Mouse (Mus musculus): ENCODE measurements around the gene Tpra1. TPM values are rescaled to one million over a fixed set of nuclear protein-coding genes. Genes with fewer than 3 reads are reported as not detected.

Tpra1 gene
- 154 and 163 TPM in 2 replicates for polyA plus RNA-seq (2012; rRNA removed)

DNA sequence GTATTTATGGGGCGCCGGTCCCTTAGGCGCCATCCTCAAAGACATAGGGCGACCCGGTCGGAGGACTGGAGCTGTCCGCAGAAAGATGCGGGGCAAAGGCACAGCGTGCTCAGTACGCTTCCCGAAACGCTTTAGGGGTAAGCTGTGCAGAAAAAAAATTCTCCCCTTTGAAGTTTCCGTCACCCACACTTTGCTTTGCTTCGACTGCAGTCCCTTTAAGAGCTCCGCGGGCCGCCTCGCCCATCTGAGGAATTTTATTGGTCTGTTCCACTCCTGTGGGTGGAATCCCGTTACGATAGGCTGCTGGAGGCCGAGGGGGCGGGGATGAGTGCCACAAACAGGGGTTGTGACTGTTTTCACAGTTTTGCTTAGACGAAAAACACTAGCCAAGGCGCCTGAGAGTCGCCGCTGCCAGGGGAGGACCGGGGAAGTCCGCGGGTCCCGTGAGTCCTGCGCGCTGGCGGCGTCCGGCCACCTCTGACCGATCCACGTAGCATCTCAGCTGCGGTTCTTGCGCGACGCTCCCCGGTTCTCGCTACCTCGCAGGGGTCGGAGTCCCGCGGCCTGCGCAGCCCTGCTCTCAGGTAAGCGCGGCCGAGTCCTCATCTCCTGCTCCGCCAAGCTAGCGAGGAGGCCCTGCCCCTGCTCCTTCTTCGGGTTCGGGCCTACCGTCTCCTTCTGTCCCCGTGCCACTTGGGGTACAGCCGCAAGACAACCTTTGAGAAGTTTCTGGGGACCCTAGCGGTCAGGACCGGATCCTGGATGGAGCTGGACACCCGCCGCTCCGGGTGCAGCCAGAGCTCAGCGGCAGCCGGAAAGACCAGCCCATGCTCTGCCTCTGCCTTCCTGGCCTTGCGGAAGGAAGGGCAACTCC, at the start of gene Tpra1:
Gene Tpra1 (plus strand): TSS at position 305 of the 874 bp plus-strand sequence.
- WGBS: under 1% methylated on average over 66 of the region's 66 CpGs
- TF ChIP-seq CTCF (IDR thresholded peaks at IDR 0.05; ENCODE audit: extremely low read depth, insufficient read depth, insufficient read length, insufficient replicate concordance) (no peak), POLR2A (IDR thresholded peaks at IDR 0.05; ENCODE audit: low read depth, low read length) (no peak; the same call in 1 of the 2 replicates)
- Histone ChIP-seq H3K4me1 (ENCODE audit: control insufficient read depth, insufficient read depth, insufficient read length) (peaks cover 25% of the 10 kb centered on the region), H3K4me3 (ENCODE audit: extremely low read depth, insufficient read depth, insufficient read length) (peak within 1 kb of the TSS; percentile 97), H3K27ac (ENCODE audit: insufficient read depth, low read length) (peak within 1 kb of the TSS; percentile 93), H3K27me3 (ENCODE audit: control insufficient read depth, insufficient read depth, low read length) (no peaks in the 10 kb centered on the region), H3K36me3 (ENCODE audit: control insufficient read depth, insufficient read depth, low read length) (no peaks in the 10 kb centered on the region)
- peak; percentile 91 to 92 for DNase-seq (ENCODE audit: low read depth in 1 of 2, low spot score in 2 of 2)

DNA sequence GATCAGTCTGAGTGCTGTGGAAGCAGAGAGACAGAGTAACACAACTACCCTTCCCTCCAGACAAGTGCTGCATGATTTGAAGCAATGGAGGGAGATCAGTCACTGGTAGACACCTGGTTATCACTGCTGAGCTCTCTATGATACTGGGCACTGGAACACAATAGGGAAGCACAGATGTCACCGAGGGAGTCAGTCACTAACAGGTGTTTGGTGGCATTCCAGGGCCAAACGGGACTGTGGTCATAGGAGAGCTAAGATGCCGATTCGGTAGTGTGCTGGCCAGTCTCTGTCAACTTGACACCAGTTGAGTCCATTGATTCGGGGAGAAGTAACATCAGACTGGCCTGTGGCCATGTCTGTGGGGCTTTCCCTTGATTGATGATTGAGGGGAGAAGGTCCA, 47.5 kb upstream of the Tpra1 start:
- WGBS: 82% methylated on average over 5 of the region's 5 CpGs
- Histone ChIP-seq H3K27me3 (ENCODE audit: control insufficient read depth, insufficient read depth, low read length) (no peaks in the 10 kb centered on the region), H3K4me1 (ENCODE audit: control insufficient read depth, insufficient read depth, insufficient read length) (no peaks in the 10 kb centered on the region), H3K27ac (ENCODE audit: insufficient read depth, low read length) (no peak overlapping the region), H3K36me3 (ENCODE audit: control insufficient read depth, insufficient read depth, low read length) (no peaks in the 10 kb centered on the region), H3K4me3 (ENCODE audit: extremely low read depth, insufficient read depth, insufficient read length) (no peak overlapping the region)
- TF ChIP-seq CTCF (IDR thresholded peaks at IDR 0.05; ENCODE audit: extremely low read depth, insufficient read depth, insufficient read length, insufficient replicate concordance): no peak
- no peak for TF ChIP-seq POLR2A (IDR thresholded peaks at IDR 0.05; ENCODE audit: low read depth, low read length)
- DNase-seq (ENCODE audit: low read depth in 1 of 2, low spot score in 2 of 2): no peak

DNA sequence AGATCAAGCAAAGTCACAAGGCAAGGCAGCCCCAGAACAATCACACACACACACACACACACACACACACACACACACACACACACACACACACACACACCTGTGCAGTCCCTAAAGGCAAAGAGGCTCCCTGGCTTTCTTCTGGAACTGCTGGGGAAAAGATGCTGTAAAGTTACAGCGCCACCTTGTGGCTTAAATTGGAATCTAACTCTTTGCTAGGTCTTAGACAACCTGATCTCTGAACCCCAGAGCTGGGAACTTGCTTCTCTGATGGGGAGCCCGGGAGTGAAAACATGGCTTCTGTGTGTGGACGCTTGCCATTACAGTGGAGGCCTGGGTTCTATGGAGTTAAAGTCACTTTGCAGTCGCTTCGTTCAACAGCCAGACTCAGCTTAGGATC, 46.4 kb upstream of the Tpra1 start:
- 22% methylated on average over 5 of the region's 5 CpGs for WGBS
- H3K36me3 ChIP-seq (ENCODE audit: control insufficient read depth, insufficient read depth, low read length): no peaks in the 10 kb centered on the region

DNA sequence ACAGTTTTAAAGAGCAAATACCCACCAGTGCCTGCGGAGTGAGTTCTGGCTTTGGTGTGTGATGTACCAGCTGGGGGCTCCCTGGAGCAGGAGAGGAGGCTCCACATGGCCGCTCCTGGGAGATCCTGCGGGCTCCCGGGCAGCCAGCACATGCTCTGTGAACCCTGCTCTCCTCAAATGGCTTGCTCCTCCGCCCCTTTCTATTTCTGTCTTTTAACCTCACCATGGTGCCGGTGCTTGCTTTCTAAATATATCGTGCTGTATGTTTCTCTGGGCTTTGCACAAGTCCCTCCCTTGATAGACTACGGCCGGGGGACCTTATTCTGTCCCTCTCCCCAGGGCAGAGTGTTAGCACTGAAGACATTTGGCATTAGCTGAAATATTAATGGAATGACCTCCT, 44.8 kb upstream of the Tpra1 start:
- no peak for DNase-seq (ENCODE audit: low read depth in 1 of 2, low spot score in 2 of 2)
- Histone ChIP-seq H3K36me3 (ENCODE audit: control insufficient read depth, insufficient read depth, low read length) (no peaks in the 10 kb centered on the region), H3K4me3 (ENCODE audit: extremely low read depth, insufficient read depth, insufficient read length) (no peak overlapping the region), H3K27ac (ENCODE audit: insufficient read depth, low read length) (no peak overlapping the region), H3K27me3 (ENCODE audit: control insufficient read depth, insufficient read depth, low read length) (no peaks in the 10 kb centered on the region), H3K4me1 (ENCODE audit: control insufficient read depth, insufficient read depth, insufficient read length) (no peaks in the 10 kb centered on the region)
- WGBS: 23% methylated on average over 9 of the region's 9 CpGs
- TF ChIP-seq CTCF (IDR thresholded peaks at IDR 0.05; ENCODE audit: extremely low read depth, insufficient read depth, insufficient read length, insufficient replicate concordance) (no peak), POLR2A (IDR thresholded peaks at IDR 0.05; ENCODE audit: low read depth, low read length) (no peak)

More for the DNA sequence above, 46.4 kb upstream of the Tpra1 start:
- no peaks in the 10 kb centered on the region for H3K4me1 ChIP-seq (ENCODE audit: control insufficient read depth, insufficient read depth, insufficient read length)
- no peak overlapping the region for H3K4me3 ChIP-seq (ENCODE audit: extremely low read depth, insufficient read depth, insufficient read length)
- TF ChIP-seq CTCF (IDR thresholded peaks at IDR 0.05; ENCODE audit: extremely low read depth, insufficient read depth, insufficient read length, insufficient replicate concordance): peak; percentile 39; the same call in 1 of the 2 replicates
- no peak for TF ChIP-seq POLR2A (IDR thresholded peaks at IDR 0.05; ENCODE audit: low read depth, low read length)
- H3K27me3 ChIP-seq (ENCODE audit: control insufficient read depth, insufficient read depth, low read length): no peaks in the 10 kb centered on the region
- peak; percentile 33 to 38 for DNase-seq (ENCODE audit: low read depth in 1 of 2, low spot score in 2 of 2)
- H3K27ac ChIP-seq (ENCODE audit: insufficient read depth, low read length): no peak overlapping the region

DNA sequence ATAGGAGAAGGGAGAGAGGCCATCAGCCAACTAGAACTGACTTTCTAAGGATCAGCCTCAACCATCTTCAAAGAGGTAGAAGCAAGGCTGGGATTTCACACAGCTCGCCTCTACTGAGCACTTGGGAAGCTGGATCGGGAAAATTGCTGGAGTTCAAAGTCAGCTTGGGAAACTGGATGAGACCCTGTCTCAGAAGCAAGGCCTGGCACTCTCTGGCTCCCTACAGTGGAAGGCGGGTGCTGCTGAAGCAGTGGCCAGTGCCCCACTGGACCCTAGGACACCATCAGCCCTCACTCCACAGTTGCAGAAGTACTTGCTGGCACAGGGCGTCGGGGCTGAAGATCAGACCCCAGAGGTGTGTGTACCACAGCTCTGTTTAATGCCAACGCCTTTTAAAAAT, 44.2 kb upstream of the Tpra1 start:
- TF ChIP-seq POLR2A (IDR thresholded peaks at IDR 0.05; ENCODE audit: low read depth, low read length) (no peak), CTCF (IDR thresholded peaks at IDR 0.05; ENCODE audit: extremely low read depth, insufficient read depth, insufficient read length, insufficient replicate concordance) (no peak)
- 87% methylated on average over 6 of the region's 6 CpGs for whole genome bisulfite sequencing
- no peaks in the 10 kb centered on the region for H3K27me3 ChIP-seq (ENCODE audit: control insufficient read depth, insufficient read depth, low read length)

DNA sequence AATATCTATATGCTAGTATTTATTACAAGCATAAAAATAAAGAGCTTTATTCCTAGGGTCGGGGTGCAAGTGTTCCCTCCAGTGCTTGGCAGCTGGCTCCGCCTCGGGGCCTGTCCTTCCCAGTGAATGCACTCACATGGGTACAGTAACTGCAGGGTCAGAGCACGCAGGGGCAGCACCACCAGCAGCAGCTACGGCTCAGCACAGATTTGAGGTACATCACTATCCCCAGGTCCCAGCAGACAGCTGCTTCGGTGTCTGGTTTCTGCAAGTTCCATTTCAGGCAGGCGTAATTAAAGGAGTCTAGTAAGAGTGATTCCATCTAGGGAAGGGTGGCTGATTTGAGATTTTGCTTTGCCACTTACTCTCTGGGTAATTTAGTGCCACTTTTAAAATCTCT, 43.7 kb upstream of the Tpra1 start:
- Histone ChIP-seq H3K36me3 (ENCODE audit: control insufficient read depth, insufficient read depth, low read length) (no peaks in the 10 kb centered on the region), H3K4me1 (ENCODE audit: control insufficient read depth, insufficient read depth, insufficient read length) (no peaks in the 10 kb centered on the region), H3K27ac (ENCODE audit: insufficient read depth, low read length) (no peak overlapping the region), H3K4me3 (ENCODE audit: extremely low read depth, insufficient read depth, insufficient read length) (no peak overlapping the region), H3K27me3 (ENCODE audit: control insufficient read depth, insufficient read depth, low read length) (no peaks in the 10 kb centered on the region)
- DNase-seq (ENCODE audit: low read depth in 1 of 2, low spot score in 2 of 2): no peak
- TF ChIP-seq POLR2A (IDR thresholded peaks at IDR 0.05; ENCODE audit: low read depth, low read length) (no peak), CTCF (IDR thresholded peaks at IDR 0.05; ENCODE audit: extremely low read depth, insufficient read depth, insufficient read length, insufficient replicate concordance) (no peak)
- WGBS: 89% methylated on average over 7 of the region's 7 CpGs

More for the DNA sequence above, 44.2 kb upstream of the Tpra1 start:
- H3K4me3 ChIP-seq (ENCODE audit: extremely low read depth, insufficient read depth, insufficient read length): no peak overlapping the region
- H3K27ac ChIP-seq (ENCODE audit: insufficient read depth, low read length): no peak overlapping the region
- H3K36me3 ChIP-seq (ENCODE audit: control insufficient read depth, insufficient read depth, low read length): no peaks in the 10 kb centered on the region
- no peaks in the 10 kb centered on the region for H3K4me1 ChIP-seq (ENCODE audit: control insufficient read depth, insufficient read depth, insufficient read length)
- DNase-seq (ENCODE audit: low read depth in 1 of 2, low spot score in 2 of 2): no peak

DNA sequence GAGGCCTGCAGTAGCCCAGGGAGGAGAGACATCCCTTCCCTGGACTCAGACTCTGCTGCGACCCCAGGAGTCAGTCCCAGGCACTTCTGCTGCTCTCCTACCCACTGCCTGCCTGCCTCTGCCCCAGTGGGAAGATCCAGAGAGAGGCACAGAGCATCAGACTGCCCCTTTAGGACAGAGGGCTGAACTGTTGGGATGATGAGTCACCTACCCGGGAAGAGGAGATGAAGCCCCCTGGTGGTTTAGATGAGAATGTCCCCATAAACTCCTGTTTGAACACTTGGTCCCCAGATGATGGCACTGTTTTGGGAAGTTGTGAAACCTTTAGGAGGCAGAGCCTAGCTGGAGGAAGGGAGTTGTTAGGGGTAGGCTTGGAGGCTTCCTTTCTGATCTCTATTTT, 41.1 kb upstream of the Tpra1 start:
- no peaks in the 10 kb centered on the region for H3K27me3 ChIP-seq (ENCODE audit: control insufficient read depth, insufficient read depth, low read length)
- DNase-seq (ENCODE audit: low read depth in 1 of 2, low spot score in 2 of 2): no peak
- no peak overlapping the region for H3K4me3 ChIP-seq (ENCODE audit: extremely low read depth, insufficient read depth, insufficient read length)
- 16% methylated on average over 2 of the region's 2 CpGs for WGBS
- H3K36me3 ChIP-seq (ENCODE audit: control insufficient read depth, insufficient read depth, low read length): no peaks in the 10 kb centered on the region
- TF ChIP-seq POLR2A (IDR thresholded peaks at IDR 0.05; ENCODE audit: low read depth, low read length) (no peak), CTCF (IDR thresholded peaks at IDR 0.05; ENCODE audit: extremely low read depth, insufficient read depth, insufficient read length, insufficient replicate concordance) (peak; percentile 0; the same call in 1 of the 2 replicates)
- no peak overlapping the region for H3K27ac ChIP-seq (ENCODE audit: insufficient read depth, low read length)
- H3K4me1 ChIP-seq (ENCODE audit: control insufficient read depth, insufficient read depth, insufficient read length): no peaks in the 10 kb centered on the region

Data from spleen, adult 2 months (tissue).